Mouse (Mus musculus): Measurements from ENCODE around the gene Tlr7.

GRCm38 (mm10) chrX:167315766-167316165 is 14.6 kb downstream of the Tlr7 start:
- no peak for TF ChIP-seq CTCF (IDR thresholded peaks at IDR 0.05; ENCODE audit: insufficient read depth, low read length)
- no peak for TF ChIP-seq POLR2A (IDR thresholded peaks at IDR 0.05; ENCODE audit: borderline replicate concordance, extremely low read depth, low read depth, low read length)
